Mouse (Mus musculus) c-Kit-positive CD71-negative TER-119-negative erythroid progenitor cells, embryonic 14.5 days (primary cell): ENCODE data around the gene Cntn5.

Source experiments
- DNase-seq: peaks from one replicate; pipeline ENCODE4 v3.0.0-alpha.2; 2013; ENCODE audit warnings: low read depth

Cntn5 gene

GRCm38 (mm10) chr9:9696636-9697035, 1207.9 kb downstream of the Cntn5 start:
- no peak for DNase-seq

GRCm38 (mm10) chr9:9682348-9682884, 1222.2 kb downstream of the Cntn5 start:
- DNase-seq = no peak

GRCm38 (mm10) chr9:9676078-9676477, 1228.5 kb downstream of the Cntn5 start:
- DNase-seq = no peak

- DNase-seq = no peak
Measured at GRCm38 (mm10) chr9:9674531-9674930, 1230.0 kb downstream of the Cntn5 start.

- DNase-seq = no peak
Measured at GRCm38 (mm10) chr9:9673277-9674049, 1231.1 kb downstream of the Cntn5 start.

- no peak for DNase-seq
Measured at GRCm38 (mm10) chr9:9653463-9653862, 1251.1 kb downstream of the Cntn5 start.

- DNase-seq = no peak
Measured at GRCm38 (mm10) chr9:9647361-9647760, 1257.2 kb downstream of the Cntn5 start.

- no peak for DNase-seq
Measured at GRCm38 (mm10) chr9:9646276-9646675, 1258.3 kb downstream of the Cntn5 start.
